Mouse (Mus musculus): Measurements from ENCODE around the gene Fam222a.

Gene Fam222a

GRCm38 (mm10) chr5:114584293-114585104 lies 16.7 kb downstream of the Fam222a start:
- no peak for DNase-seq (ENCODE audit: low spot score)

DNA sequence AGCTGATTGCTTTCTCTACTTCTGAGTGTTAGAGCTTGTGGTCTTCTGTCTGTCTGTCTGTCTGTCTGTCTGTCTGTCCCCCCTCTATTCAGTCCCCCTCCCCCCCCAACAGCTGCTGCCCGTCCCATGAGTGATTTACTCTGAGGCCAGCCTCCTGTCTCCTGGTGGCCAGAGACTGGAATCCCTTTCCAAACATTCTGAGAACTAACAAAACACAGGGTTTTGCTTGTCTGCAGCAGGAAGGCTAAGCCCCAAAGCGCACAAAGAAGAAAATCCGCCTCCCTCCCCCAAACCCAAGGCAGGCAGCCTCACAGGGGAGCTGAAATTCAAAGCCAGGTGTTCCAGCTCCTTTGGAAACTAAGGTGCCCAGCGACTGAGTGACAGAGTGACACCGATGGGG lies 17.9 kb downstream of the Fam222a start:
- DNase-seq (ENCODE audit: low spot score): no peak

GRCm38 (mm10) chr5:114587908-114588307 lies 20.1 kb downstream of the Fam222a start:
- DNase-seq (ENCODE audit: low spot score): peak; percentile 62

DNA sequence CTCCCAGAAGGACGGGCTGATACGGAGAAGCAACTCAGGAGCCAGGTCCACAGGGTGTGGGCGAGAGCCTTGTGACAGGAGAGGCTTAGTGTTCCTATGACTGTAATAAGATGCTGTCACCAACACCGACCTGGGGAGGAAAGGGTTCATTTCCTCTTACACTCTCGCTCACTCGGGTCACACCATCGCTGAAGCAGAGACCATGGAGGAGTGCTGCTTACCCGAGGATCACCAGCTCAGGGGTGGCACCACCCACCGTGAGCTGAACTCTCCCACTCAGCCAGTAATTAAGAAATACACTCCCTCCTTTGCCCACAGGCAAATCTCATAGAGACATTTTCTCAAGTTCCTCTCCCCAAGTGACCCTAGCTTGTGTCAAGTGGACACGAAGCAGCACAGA lies 20.6 kb downstream of the Fam222a start:
- no peak for DNase-seq (ENCODE audit: low spot score)

- DNase-seq (ENCODE audit: low spot score): no peak
Measured at GRCm38 (mm10) chr5:114589026-114589425, 21.2 kb downstream of the Fam222a start.

- DNase-seq (ENCODE audit: low spot score): no peak
Measured at GRCm38 (mm10) chr5:114589454-114589853, 21.6 kb downstream of the Fam222a start.

- no peak for DNase-seq (ENCODE audit: low spot score)
Measured at GRCm38 (mm10) chr5:114590043-114590913, 22.5 kb downstream of the Fam222a start.

DNA sequence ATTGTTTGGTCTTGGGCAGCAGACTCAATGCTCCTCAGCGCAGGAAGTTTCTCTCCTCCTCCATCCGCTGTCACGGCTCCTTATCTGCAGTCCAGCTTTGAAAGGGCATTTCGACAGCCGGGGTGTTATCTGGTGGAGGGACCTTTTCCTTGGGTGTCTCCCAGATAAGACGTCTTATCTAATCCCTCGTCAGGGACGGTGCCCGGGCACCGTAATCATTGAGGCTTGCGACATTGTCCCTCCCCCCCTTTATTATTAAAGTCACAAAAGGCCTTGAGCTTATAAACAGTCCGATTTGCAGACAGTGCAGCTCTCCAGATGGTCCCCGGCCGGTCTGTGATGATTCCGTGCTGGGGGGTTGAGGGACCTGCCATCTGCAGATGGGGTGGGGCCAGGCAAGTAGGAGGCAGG lies 23.3 kb downstream of the Fam222a start:
- no peak for DNase-seq (ENCODE audit: low spot score)

- DNase-seq (ENCODE audit: low spot score): no peak
Measured at GRCm38 (mm10) chr5:114592463-114593160, 24.8 kb downstream of the Fam222a start.

DNA sequence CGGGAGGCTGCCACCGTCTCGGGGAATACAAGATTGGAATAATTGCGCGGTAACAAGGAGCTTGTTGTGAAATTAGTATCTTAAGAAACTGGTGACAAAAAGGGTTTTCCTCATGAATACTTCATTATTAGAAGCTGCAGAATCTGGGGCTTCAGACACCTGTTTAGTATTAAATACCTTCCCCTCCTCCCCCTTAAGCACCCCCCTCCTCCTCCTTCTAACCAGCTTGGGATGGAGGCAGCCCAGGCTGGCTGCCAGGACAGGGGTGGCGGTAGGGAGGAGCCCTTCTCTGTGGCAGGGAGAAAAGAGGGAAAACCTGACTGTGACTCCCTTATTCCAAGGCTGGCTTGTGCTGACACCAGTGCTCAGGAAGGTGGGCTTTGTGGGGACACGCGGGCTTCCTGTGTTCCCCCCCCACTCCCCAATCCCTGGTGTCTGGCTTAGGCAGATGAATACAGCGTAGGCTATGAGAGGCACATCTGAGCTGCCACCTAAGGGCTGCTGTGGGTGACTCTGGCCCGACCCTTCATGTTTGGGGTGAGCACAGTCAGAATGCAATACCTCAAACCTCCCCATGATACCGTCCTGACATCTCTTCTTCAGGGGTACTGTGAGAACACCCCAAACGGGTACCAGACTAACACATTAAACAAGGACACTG lies 25.5 kb downstream of the Fam222a start:
- DNase-seq (ENCODE audit: low spot score): peak; percentile 26

GRCm38 (mm10) chr5:114593949-114594348 lies 26.1 kb downstream of the Fam222a start:
- no peak for DNase-seq (ENCODE audit: low spot score)

DNA sequence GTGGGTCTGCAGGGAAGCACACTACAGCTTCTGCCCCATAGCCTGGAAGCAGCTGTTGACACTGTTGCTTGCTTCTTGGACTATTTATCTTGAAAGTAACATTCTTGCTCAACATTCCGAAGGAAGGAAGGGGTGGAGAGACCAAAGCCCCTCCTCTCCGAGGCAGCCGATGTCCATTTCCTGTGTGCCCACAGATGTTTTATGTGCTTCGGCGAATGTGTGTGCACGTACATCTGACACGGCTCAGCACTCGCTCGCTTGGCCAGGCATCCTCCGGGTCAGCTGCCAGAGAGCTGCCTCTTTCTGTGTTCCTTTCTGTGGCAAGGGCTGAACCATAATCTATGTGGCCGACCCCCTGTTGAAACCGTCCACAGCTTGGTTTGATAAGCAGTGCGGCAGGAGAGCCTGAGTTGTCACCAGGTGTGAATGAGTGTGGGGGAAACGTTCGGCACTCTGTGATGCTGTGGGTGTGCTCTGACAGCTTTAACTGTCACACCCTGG lies 27.0 kb downstream of the Fam222a start:
- DNase-seq (ENCODE audit: low spot score): peak; percentile 39

DNA sequence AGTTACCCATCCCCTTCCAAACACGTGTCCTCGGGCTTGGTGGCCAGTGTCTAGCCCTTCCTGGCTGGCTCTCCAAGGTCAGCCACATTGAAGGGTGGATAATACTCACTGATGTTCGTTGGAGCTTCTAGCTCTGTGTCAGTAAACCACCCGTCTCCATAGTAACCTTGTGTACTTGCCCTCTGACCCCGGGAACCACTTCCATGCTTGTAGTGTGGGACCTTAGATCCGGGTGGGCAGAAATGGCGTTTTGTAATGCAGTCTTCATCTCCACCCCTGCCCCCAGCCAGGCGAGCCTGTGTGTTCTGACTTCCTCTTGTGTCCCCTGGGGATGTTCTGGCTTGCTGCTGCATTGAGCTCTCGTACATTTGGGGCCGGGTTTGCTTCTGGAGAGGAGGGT lies 28.8 kb downstream of the Fam222a start:
- peak; percentile 38 for DNase-seq (ENCODE audit: low spot score)

- peak; percentile 47 for DNase-seq (ENCODE audit: low spot score)
Measured at GRCm38 (mm10) chr5:114597222-114597621, 29.4 kb downstream of the Fam222a start.

- DNase-seq (ENCODE audit: low spot score): no peak
Measured at GRCm38 (mm10) chr5:114597652-114598051, 29.8 kb downstream of the Fam222a start.

DNA sequence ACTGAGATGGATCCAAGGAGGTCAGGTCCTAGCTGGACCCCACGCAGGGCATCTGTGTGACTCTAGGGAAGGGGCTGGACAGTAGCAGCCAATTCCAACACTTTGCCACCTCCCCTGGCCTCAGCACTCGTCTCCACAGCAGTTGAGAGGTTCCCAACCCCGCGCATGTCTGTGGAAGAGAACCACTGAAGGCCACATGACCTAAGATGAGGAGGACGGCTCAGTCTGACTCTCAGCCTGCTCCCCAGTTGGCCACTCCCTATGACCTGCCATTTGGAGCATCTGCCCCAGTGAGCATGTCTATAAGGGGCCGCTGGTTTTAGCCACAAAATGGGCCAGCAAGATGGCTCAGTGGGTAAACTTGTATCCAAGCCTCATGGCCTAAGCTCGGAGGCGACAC lies 34.2 kb downstream of the Fam222a start:
- DNase-seq (ENCODE audit: low spot score): no peak

- DNase-seq (ENCODE audit: low spot score): no peak
Measured at GRCm38 (mm10) chr5:114603975-114604374, 36.2 kb downstream of the Fam222a start.

- no peak for DNase-seq (ENCODE audit: low spot score)
Measured at GRCm38 (mm10) chr5:114604781-114605290, 37.0 kb downstream of the Fam222a start.

GRCm38 (mm10) chr5:114605981-114606380 lies 38.2 kb downstream of the Fam222a start:
- peak; percentile 19 for DNase-seq (ENCODE audit: low spot score)

- no peak for DNase-seq (ENCODE audit: low spot score)
Measured at GRCm38 (mm10) chr5:114607651-114608050, 39.8 kb downstream of the Fam222a start.

- DNase-seq (ENCODE audit: low spot score): peak; percentile 61
Measured at GRCm38 (mm10) chr5:114608516-114608915, 40.7 kb downstream of the Fam222a start.

All from T-cell, adult 2 months (primary cell).